Mouse (Mus musculus) cerebellum, postnatal 14 days (tissue): ENCODE results near the gene Fam207a.

Experiments
- DNase-seq, 2 experiments: peaks; one replicate each; pipeline ENCODE4 v3.0.0; 2021; ENCODE audit warnings: mixed read lengths in 2 of 2

Fam207a gene

DNA sequence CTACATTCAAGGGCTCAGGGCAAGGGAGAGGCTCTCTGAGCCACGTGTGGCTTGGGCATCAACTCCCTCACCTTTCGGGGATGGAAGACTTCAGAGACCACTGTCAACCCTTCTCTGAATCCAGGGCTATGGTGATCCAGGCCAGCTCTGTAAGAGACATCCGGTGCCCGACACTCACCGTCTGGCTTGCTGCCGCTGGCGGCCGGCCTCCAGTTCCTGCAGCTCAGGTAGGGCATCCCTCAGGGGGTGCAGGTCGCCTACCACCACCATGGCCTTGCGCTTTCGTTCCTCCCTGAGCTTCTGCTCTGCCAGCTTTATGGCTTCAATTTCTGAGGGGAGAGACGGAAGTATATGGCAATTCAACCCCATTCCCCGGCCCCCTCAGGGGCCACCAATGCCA is 18.4 kb downstream of the Fam207a start:
- DNase-seq, result no peak

- DNase-seq, result no peak
Measured at GRCm38 (mm10) chr10:77492885-77493284, 22.7 kb downstream of the Fam207a start.

DNA sequence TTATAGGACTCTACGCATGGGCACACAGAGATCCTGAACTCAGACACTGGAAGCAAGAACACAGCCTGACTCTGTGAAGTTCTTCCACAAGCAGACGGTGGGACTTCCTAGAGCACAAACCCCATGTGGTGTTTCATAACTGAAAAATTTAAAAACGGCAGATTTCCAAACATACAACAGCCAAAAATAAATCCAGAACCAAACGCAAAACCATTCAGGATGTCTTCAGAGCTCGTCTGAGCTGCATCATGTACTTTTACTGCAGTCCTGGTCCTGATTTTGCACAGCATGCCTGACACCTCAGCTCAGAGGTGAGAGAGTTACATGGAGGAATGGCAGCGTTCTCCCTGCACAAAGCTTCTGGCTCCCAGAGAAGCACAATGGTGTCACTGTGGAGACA is 24.0 kb downstream of the Fam207a start:
- DNase-seq, result no peak

DNA sequence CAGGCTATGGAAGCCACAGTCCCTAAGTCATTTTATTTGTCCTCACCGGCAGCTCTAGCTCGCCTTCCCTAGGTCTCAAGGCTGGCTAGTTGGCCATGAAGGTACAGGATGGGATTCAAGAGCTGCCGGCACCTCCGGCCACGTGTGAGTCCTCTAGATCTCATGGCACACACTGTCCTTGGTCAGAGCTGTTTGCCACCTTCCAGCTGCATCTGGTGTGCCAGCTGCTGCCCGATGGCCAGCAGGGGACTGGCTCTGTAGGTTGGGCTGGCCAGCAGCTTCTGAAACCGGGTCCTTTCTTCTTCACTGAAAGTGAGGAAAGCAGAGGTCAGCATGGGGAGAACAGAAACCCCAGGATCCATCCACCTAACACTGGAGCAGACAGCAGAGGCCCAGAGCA is 27.4 kb downstream of the Fam207a start:
- no peak for DNase-seq

DNA sequence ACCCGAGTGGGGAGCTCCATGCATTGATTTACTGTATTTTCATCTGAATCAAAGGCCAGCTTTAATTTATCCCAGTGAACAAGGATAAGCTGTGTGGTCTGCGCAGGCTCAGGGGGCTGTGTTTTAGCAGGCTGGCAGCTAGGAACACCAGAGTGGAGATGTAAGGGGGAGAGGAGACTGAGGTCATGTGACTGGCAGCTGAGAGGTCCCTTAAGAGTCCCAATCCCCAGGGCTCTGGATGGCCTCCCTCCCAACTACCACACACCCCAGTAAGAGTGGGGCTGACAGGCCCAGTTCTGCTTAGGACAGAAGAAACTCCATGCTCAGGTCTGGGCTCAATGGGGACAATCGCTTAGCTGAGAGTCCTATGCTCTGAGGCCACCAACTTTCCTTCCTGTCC is 29.8 kb downstream of the Fam207a start:
- no peak for DNase-seq

DNA sequence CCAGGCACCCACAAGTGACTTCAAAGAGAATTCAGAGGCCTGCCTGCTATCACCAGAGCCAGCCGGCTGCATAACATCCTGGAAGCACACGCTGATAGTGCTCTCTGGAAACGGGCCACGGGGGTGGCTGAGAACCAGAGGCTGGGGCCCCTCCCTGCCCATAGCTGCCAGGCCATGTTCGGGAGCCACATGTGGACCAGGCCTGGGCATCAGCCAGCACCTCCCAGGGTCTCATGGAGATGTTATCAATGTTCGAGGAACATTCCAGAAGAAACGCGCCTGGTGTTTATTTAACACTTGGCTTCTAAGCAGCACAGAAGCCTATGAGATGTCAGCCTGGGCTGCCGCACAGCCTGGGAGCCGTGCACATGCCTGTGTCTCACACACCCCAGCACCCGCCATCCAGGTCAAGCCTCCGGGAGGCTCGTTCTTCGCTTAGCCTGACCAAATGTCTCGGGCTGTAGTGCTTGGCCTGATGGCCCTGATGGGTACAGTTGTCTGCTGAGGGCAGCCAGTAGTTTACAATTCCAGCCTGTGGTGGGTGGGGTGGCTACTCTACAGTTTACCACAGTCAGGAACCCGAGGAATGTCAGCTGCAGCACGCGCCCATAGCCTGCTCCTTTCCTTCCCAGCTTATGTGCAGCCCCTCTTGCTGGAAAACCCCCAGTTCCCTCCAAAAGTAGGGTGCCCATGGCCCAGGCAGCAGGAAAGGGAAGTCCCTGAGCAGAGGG is 31.2 kb downstream of the Fam207a start:
- peak in 1 of 2 experiments; percentile 46 for DNase-seq

- no peak for DNase-seq
Measured at GRCm38 (mm10) chr10:77481814-77482213, 33.8 kb downstream of the Fam207a start.

GRCm38 (mm10) chr10:77479972-77480371 is 35.6 kb downstream of the Fam207a start:
- no peak for DNase-seq

DNA sequence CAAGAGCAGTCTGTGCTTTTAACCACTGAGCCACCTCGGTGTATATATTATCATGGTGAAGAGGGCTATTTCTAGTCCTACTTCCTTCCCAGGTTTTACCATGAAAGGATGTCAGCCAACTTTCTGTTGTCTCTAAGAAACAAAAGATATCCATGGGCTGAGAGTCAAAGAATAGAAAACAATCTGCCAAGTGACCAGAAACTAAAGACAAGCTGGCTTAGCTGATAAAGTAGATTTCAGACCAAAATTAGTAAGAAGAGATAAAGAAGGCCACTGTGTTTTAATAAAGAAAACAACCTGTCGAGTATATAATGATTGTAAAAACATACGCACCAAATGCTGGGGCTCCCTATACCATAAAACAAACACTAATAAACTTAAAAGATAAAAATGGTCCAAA is 38.7 kb downstream of the Fam207a start:
- no peak for DNase-seq

DNA sequence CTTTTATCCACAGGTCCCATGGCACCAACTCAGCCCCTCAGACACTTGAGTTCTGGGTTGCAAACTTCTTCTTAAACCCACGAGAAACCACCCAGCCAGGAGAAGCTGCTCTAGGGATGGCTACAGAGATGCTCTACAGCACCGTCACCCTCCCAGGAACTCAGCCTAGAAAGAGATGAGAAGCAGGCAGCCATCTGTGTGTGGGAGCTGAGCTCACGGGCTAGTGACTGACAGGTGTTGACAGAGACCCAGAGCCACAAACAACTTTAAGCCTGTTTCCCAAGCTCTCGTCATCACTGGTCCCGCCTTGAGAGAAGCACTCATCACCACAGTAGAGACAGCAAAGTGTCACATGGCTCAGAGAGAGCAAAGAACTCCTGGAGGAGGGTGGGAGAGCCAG is 43.4 kb downstream of the Fam207a start:
- no peak for DNase-seq

DNA sequence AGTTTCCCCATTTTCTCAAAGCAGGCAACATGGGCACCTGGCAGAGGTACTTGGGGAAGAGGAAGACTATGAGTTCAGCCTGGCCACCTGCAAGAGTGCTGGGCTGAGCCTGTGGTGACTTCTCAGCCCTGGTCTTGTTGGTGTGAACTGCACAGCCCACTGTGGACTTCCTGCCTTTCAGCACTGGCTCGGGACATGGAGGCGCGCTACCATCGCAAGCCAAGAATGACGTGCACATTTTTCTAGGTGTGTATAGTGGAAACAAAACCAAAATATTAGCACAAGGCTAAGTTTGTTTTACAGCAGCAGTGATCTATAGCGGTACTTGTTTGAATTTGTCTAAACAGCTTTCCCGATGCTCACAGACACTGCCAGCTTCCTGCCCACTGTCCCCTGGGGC is 44.1 kb downstream of the Fam207a start:
- no peak for DNase-seq

DNA sequence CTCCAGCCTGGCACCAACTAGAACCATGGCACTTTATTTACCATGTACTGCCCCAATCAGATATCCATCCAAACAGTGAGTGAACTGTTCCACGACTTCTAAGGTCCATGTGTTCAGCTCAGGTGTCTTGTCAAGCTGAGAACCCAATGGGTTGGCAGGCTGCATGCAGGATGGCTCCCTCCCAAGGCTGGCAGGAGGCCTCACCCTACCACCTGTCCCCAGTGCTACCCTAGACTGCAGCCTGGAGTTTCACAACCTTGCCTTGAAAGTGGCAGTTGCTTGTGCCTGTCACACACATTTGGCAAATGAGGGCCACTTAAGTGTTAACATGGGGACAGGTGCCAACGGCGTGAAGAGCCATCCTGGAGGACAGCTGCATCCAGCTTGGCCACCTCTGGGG is 44.8 kb downstream of the Fam207a start:
- DNase-seq, result peak; percentile 59 to 65

- DNase-seq, result no peak
Measured at GRCm38 (mm10) chr10:77468675-77469074, 46.9 kb downstream of the Fam207a start.

DNA sequence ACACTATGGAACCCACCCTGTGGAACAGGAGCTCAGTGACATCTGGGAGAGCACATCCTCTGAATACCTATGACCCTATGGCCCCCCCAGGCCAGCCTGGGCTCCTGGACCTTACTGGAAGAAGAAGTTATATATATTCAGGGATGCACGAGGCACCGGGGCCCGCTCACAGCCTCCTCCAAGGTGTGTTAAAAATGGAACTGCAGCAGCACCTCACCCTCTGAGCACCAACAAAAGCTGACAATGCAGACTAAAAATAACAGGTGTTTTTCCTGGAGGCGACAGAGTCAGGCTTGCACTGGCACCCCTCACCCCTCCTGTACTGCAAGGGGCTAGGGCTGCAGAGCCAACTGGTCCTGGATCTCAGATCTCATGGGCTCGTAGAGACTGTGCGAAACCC is 48.2 kb downstream of the Fam207a start:
- no peak for DNase-seq

DNA sequence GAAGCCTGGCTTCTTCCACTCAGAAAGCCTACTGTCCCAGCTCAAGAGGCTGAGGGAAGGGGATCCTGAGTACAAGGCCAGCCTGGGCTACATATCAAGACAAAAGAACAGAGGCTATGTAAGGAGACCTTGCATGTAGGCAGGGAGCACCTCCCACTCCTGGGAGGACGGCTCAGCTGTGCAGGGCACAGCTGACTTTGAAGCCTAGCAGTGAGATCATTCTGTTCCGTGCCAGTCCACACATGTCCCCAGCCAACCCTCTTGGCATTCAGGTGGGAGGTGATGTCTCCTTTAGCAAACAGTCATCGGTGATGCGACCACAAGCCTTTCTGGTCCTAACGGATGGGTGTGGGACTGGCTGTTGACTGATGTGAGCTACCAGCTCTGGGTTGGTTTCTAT is 49.7 kb downstream of the Fam207a start:
- no peak for DNase-seq

DNA sequence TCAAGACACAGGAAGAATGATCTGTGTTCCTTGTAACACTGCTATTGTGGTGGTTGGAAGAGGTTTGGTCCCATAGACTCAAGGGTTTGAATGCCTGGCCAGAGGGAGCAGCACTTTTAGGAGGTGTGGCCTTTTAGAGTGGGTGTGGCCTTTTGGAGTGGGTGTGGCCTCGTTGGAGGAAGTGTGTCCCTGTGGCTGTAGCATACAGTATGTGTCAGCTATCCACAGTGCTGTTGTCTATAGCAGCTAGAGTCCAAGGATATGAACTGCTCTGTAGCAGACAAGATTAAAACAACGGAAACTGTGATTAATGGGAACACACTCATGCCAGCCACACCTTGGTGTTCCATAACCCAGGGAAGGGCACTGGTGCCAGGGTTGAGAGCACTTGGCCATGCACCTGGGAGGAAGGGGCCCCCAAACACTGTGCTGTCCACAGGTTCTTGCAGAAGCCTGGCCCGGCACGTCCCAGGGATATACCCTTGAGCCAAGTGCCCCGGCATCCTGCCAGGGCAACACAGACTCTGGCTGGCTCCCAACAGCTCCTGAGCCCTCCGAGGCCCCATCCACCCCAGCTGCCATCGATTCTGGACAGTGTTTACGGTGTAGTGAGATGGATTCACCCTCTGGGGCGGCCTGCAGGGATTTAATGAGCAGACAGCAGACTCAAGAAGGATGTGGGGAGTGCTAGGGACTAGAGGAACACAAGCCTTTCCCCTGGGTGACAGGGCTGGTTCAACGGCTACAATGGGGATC is 51.2 kb downstream of the Fam207a start:
- peak; percentile 70 to 83 for DNase-seq

DNA sequence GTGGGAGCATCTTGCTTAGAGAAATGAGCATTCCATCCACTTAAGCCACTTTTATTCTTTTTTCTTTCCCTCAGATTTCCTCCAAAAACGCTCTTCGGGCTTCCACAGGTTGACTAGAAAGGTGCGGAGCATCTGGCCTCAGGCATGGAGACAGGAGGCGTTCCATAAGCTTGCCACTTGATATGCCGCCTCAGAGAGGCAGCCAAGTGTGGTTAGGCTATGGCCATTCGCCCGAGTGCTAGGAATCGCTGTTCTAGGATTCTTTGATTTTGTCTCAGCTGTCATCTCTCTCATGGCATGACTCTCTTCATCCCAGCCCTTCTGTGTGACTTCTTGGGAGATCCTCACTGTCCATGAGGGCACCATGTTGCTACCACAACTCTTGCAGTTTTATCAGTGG is 54.4 kb downstream of the Fam207a start:
- peak; percentile 52 to 61 for DNase-seq

DNA sequence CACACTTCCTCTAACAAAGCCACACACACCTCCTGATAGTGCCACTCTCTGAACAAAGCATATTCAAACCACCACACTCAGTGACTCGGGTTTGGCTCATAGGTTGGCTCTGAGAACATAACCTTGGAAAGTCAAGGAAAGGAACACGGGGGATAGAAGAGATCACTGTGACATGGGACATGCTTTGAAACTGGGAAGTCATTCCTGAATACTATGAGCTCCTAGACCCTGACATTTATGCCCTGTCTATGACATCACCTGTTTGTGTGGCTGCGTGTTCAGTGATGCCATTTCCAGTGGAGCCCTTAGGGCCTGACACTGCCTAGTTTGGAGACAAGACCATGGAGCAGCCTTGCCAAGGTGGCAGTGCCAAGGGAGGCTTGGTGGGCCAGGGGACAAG is 57.9 kb downstream of the Fam207a start:
- DNase-seq, result no peak

- peak; percentile 70 to 81 for DNase-seq
Measured at GRCm38 (mm10) chr10:77456507-77456906, 59.1 kb downstream of the Fam207a start.

GRCm38 (mm10) chr10:77455251-77456010 is 60.2 kb downstream of the Fam207a start:
- no peak for DNase-seq

DNA sequence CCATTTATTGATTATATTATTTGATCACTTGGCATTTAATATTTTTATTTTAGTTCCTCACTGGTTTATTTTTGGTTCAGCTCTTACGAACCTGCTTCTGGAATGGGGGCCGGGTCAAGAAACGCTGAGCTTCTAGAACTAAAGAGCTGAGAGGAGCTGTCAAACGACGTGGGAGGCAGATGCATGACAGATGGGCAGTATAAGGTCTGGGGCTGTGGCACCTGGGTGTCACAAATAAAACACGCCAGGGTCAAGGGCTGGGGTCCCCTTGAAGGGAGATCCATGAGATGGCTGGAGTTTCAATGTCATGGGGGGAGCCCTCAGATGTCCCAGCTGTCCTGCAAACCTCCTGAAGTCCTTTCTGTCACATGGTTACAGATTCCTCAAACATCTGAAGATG is 60.8 kb downstream of the Fam207a start:
- no peak for DNase-seq

- no peak for DNase-seq
Measured at GRCm38 (mm10) chr10:77451822-77452221, 63.8 kb downstream of the Fam207a start.

GRCm38 (mm10) chr10:77450159-77450464 is 65.5 kb downstream of the Fam207a start:
- DNase-seq, result no peak
